Mouse (Mus musculus): ENCODE data around the gene Cep72.

DNA sequence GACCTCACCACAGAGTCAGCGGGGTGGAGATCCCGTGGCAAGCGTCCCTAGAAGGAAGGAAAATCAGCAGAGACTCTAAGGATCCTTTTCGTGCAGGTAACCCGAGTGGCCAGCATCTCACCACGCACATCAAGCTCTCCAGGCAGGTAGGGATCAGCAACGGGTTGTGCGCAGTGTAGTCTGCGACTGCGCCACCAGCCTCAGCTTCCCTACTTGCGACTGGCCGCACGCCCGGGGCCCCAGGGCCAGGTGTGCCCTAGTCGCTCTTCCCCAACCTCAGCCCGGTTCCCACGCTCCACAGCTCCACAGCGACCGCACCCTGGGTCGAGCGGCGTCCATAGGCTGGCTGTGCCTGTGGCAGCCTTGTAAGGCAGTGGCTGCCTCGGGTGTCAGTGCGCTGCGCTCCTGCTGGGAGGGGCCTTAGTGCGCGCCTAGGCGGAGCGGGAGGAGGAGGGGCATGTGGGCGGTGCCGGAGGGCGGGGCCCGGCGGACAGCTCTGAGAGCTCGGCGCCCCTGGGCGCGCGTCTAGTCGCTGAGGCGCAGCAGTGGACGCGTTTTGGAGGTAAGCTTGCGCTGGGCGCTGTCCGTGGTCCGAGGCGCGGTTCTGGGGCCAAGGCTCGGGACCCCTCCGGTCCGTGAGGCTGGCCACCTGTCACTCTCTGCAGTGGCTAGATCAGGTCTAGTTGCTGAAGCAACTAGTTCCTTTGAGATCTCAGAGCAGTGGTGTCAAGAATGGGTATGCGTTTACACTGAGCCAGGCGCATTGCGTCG lies 53.0 kb downstream of the Cep72 start, which contains the start of gene Tppp:
- TF ChIP-seq CTCF (IDR thresholded peaks at IDR 0.05; ENCODE audit: borderline replicate concordance, control insufficient read depth, extremely low read depth, insufficient read depth, low read length, poor library complexity) = peak; percentile 38; the same call in 1 of the 2 replicates
- TF ChIP-seq POLR2A (IDR thresholded peaks at IDR 0.05; ENCODE audit: control insufficient read depth, extremely low read depth, insufficient read depth, low read length, poor library complexity) = no peak

Measured in thymus, adult 2 months (tissue).